Mouse (Mus musculus) intestine, postnatal 0 days (tissue): Measurements from ENCODE around the gene Hoxa7. TPM values are rescaled to one million over a fixed set of nuclear protein-coding genes. Genes with fewer than 3 reads are reported as not detected.

ENCODE experiments used
- ATAC-seq: fragments of 200-750 bp; cut with Nextera tagmentation; 2 replicates; pipeline ENCODE4 v1.8.0; 2017; ENCODE audit warnings: mild to moderate bottlenecking, moderate TSS enrichment, moderate library complexity
- H3K27ac ChIP-seq: fragments of 300-500 bp; sonication (generic); 2 replicates; pipeline ENCODE4 v1.5.1; 2014; ENCODE audit warnings: mild to moderate bottlenecking, low read depth, low read length, moderate library complexity
- H3K27me3 ChIP-seq: fragments of 300-500 bp; sonication (generic); replicated peaks from 2 replicates; pipeline ENCODE4 v1.6.1; 2014; ENCODE audit warnings: low read length, mixed read lengths; ENCODE audit not compliant: control insufficient read depth, insufficient read depth
- H3K36me3 ChIP-seq: fragments of 300-500 bp; sonication (generic); 2 replicates; pipeline ENCODE4 v1.6.1; 2014; ENCODE audit warnings: mild to moderate bottlenecking, moderate library complexity; ENCODE audit not compliant: control insufficient read depth, insufficient read depth
- H3K4me1 ChIP-seq: fragments of 300-500 bp; sonication (generic); replicated peaks from 2 replicates; pipeline ENCODE4 v1.6.1; 2014; ENCODE audit warnings: antibody characterized with exemption, low read length, mixed read lengths; ENCODE audit not compliant: control insufficient read depth, insufficient read depth
- H3K4me2 ChIP-seq: fragments of 300-500 bp; sonication (generic); replicated peaks from 2 replicates; pipeline ENCODE4 v1.6.1; 2014; ENCODE audit warnings: low read depth, mild to moderate bottlenecking, moderate library complexity
- H3K4me3 ChIP-seq: fragments of 300-500 bp; sonication (generic); 2 replicates; pipeline ENCODE4 v1.5.1; 2014; ENCODE audit warnings: low read depth, low read length
- H3K9ac ChIP-seq: fragments of 300-500 bp; sonication (generic); 2 replicates; pipeline ENCODE4 v1.6.1; 2014; ENCODE audit warnings: mild to moderate bottlenecking, low read depth, low read length
- H3K9me3 ChIP-seq: fragments of 300-500 bp; sonication (generic); 2 replicates; pipeline ENCODE4 v1.6.1; 2016; ENCODE audit warnings: mixed run types; ENCODE audit not compliant: control insufficient read depth
- CTCF ChIP-seq: sonication (generic); IDR thresholded peaks from 2 replicates; pipeline ENCODE4 v1.5.1; 2016; ENCODE audit warnings: low read depth, mild to moderate bottlenecking, control low read depth, antibody characterized with exemption, moderate library complexity
- WGBS: fragments of 180-500 bp; shearing (Covaris S2); extraction: QIAGEN DNeasy Blood & Tissue Kit; methylation state at CpG from one replicate; pipeline ENCODE4 v1.1.7; 2014; 5-methylcytosine and 5-hydroxymethylcytosine counted together
- polyA plus RNA-seq: library from polyadenylated mRNA; unstranded; fragments of >200 nt; fragmentation: Nextera tagmentation; extraction: Ambion mirVana; gene quantifications from 2 replicates; pipeline ENCODE4 v1.2.1, GENCODE M21; 2015

Hoxa7 gene
- polyA plus RNA-seq, 1 experiment from 2014 or later = 6.2 TPM

DNA sequence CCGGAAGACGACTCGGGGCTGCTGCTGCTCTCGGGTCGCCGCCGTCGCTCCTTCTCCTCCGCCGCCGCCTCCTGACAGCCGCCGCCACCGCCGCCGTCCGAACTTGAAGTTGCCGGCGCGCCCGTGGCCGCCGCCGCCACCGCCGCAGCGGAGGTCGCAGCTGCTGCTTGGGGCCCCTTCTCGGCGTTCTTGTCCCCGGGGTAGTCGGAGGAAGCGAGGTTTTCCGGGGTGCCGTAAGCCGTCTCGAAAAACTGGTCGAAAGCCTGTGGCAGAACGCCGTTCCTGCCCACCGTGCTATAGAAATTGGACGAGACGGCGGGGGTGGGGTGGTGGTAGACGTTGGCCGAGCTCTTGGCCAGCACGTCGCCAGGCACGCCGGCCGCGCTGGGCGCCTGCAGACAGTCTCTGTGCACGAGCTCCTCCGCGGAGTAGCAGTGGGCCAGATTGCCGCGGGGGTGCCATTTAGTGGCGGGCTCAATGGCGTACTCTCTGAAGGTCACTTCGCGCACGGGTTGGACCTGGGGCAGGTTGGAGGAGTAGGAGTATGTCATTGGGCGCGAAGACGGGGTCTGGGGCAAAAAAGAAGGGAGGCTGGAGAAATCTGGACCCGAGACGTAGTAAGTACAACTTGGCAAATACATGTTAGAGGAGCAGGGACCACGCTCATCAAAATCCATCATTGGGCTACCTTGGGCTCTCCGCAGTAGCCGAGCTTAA lies 23.5 kb upstream of the Hoxa7 start:
- H3K27me3 ChIP-seq = peaks cover 100% of the 10 kb centered on the region
- under 1% methylated on average over 71 of the region's 71 CpGs for WGBS
- H3K4me1 ChIP-seq = no peaks in the 10 kb centered on the region
- no peaks in the 10 kb centered on the region; the same call in 1 of the 2 replicates for H3K36me3 ChIP-seq
- no peak for ATAC-seq
- H3K4me3 ChIP-seq = peak overlapping the region; percentile 30
- peak overlapping the region; percentile 8; the same call in 1 of the 2 replicates for H3K9ac ChIP-seq
- TF ChIP-seq CTCF = no peak
- no peaks in the 10 kb centered on the region for H3K9me3 ChIP-seq
- H3K4me2 ChIP-seq = peak overlapping the region; percentile 40
- H3K27ac ChIP-seq = no peak overlapping the region

- ATAC-seq = no peak
- peak overlapping the region; percentile 8; the same call in 1 of the 2 replicates for H3K9ac ChIP-seq
- WGBS = 3% methylated on average over 23 of the region's 23 CpGs
- H3K4me2 ChIP-seq = peak overlapping the region; percentile 40
- no peaks in the 10 kb centered on the region for H3K4me1 ChIP-seq
- H3K9me3 ChIP-seq = no peaks in the 10 kb centered on the region
- H3K27ac ChIP-seq = no peak overlapping the region
- no peaks in the 10 kb centered on the region; the same call in 1 of the 2 replicates for H3K36me3 ChIP-seq
- peaks cover 100% of the 10 kb centered on the region for H3K27me3 ChIP-seq
- TF ChIP-seq CTCF = no peak
- H3K4me3 ChIP-seq = peak overlapping the region; percentile 30
These were observed 22.9 kb upstream of the Hoxa7 start for GRCm38 (mm10) chr6:52244471-52245039.

- Histone ChIP-seq H3K9me3 (no peaks in the 10 kb centered on the region), H3K36me3 (no peaks in the 10 kb centered on the region; the same call in 1 of the 2 replicates), H3K4me1 (no peaks in the 10 kb centered on the region), H3K9ac (no peak overlapping the region), H3K4me3 (peak overlapping the region; percentile 30; the same call in 1 of the 2 replicates), H3K27ac (no peak overlapping the region), H3K4me2 (peak overlapping the region; percentile 37), H3K27me3 (peaks cover 100% of the 10 kb centered on the region)
- 0% methylated on average over 12 of the region's 12 CpGs for WGBS
- no peak for TF ChIP-seq CTCF
- ATAC-seq = no peak
These were observed 22.0 kb upstream of the Hoxa7 start for GRCm38 (mm10) chr6:52243681-52244121.

GRCm38 (mm10) chr6:52242801-52243332 lies 21.2 kb upstream of the Hoxa7 start:
- Histone ChIP-seq H3K27me3 (peaks cover 100% of the 10 kb centered on the region), H3K9me3 (no peaks in the 10 kb centered on the region), H3K27ac (no peak overlapping the region), H3K4me1 (no peaks in the 10 kb centered on the region), H3K36me3 (no peaks in the 10 kb centered on the region; the same call in 1 of the 2 replicates), H3K9ac (no peak overlapping the region), H3K4me2 (no peak overlapping the region), H3K4me3 (no peak overlapping the region)
- TF ChIP-seq CTCF = no peak
- 8% methylated on average over 4 of the region's 4 CpGs for WGBS
- ATAC-seq = no peak

DNA sequence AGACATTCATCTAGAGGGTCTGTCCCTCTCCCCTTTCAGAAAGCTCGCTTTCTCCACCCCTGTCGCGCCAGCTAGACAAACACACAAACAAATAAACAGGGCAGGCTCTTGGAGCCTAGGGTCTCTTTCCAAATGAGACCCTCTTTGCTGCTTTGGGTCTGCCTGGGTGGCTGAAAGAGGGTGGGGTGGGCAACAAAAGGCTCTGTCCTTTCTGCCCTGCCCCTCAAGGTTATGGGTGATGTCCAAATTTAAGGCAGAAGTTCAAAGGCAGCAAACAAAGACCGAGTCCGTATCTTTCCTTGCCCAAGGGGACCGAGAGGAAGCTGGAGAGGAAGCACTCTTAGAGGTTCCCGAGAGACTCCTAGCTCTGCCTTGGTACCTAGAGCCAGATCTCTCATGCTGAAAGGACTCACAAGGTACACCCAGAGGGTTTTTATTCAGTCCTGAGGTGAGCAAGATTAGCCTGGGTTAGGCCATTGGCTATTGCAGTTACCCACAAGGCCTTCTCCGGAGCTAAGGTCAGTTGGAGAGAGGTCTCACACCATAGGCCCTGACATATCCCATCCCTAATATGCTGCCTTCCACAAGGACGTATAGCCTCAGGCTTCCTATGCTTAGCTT lies 19.5 kb upstream of the Hoxa7 start:
- TF ChIP-seq CTCF = no peak
- H3K27ac ChIP-seq = no peak overlapping the region
- peaks cover 100% of the 10 kb centered on the region for H3K27me3 ChIP-seq
- no peak overlapping the region for H3K4me3 ChIP-seq
- H3K9ac ChIP-seq = no peak overlapping the region
- H3K36me3 ChIP-seq = no peaks in the 10 kb centered on the region; the same call in 1 of the 2 replicates
- H3K9me3 ChIP-seq = no peaks in the 10 kb centered on the region
- WGBS = 4% methylated on average over 9 of the region's 9 CpGs
- ATAC-seq = no peak
- no peaks in the 10 kb centered on the region for H3K4me1 ChIP-seq
- H3K4me2 ChIP-seq = no peak overlapping the region
